Mouse (Mus musculus): ENCODE measurements around the gene 7420426K07Rik.

- no peak for TF ChIP-seq CTCF (IDR thresholded peaks at IDR 0.05; ENCODE audit: low read depth, low read length)
- no peak for TF ChIP-seq GATA1 (IDR thresholded peaks at IDR 0.05; ENCODE audit: borderline replicate concordance, low read length)
- no peak for TF ChIP-seq GATA2 (IDR thresholded peaks at IDR 0.05; ENCODE audit: borderline replicate concordance, low read depth, low read length)
- no peak for TF ChIP-seq TAL1 (conservative IDR thresholded peaks at IDR 0.05; ENCODE audit: low read depth, low read length)
- no peak for TF ChIP-seq POLR2AphosphoS5 (IDR thresholded peaks at IDR 0.05; ENCODE audit: insufficient replicate concordance, low read depth, low read length)
Measured at GRCm38 (mm10) chr9:98953291-98953690, 50.4 kb downstream of the 7420426K07Rik start.

Measured in G1E (cell line).